Mouse (Mus musculus) lung, embryonic 15.5 days (tissue): ENCODE results near the gene Kap. TPM values are rescaled to one million over a fixed set of nuclear protein-coding genes. Genes with fewer than 3 reads are reported as not detected.
"Not testable (repeated sequence)": the region's sequence is repeated elsewhere in the genome, so short reads cannot be mapped to it uniquely, and the experiment has no call there.

Experiments
- ATAC-seq: fragments of 200-750 bp; cut with Nextera tagmentation; 2 replicates; pipeline ENCODE4 v1.8.0; 2017; ENCODE audit warnings: moderate number of reproducible peaks, borderline replicate concordance; ENCODE audit not compliant: low FRiP score, low TSS enrichment; ENCODE audit errors: extremely low read depth
- H3K27ac ChIP-seq: fragments of 300-500 bp; sonication (generic); 2 replicates; pipeline ENCODE4 v1.5.1; 2015; ENCODE audit warnings: moderate library complexity, mild to moderate bottlenecking, inconsistent platforms
- H3K27me3 ChIP-seq: fragments of 300-500 bp; sonication (generic); 2 replicates; pipeline ENCODE4 v1.6.1; 2015; ENCODE audit warnings: inconsistent platforms
- H3K36me3 ChIP-seq: fragments of 300-500 bp; sonication (generic); 2 replicates; pipeline ENCODE4 v1.6.1; 2015; ENCODE audit warnings: inconsistent platforms
- H3K4me1 ChIP-seq: fragments of 300-500 bp; sonication (generic); 2 replicates; pipeline ENCODE4 v1.6.1; 2015; ENCODE audit warnings: inconsistent platforms
- H3K4me2 ChIP-seq: fragments of 300-500 bp; sonication (generic); 2 replicates; pipeline ENCODE4 v1.6.1; 2015; ENCODE audit warnings: inconsistent platforms, mild to moderate bottlenecking, moderate library complexity
- H3K4me3 ChIP-seq: fragments of 300-500 bp; sonication (generic); 2 replicates; pipeline ENCODE4 v1.5.1; 2015; ENCODE audit warnings: mild to moderate bottlenecking, inconsistent platforms
- H3K9ac ChIP-seq: fragments of 300-500 bp; sonication (generic); 2 replicates; pipeline ENCODE4 v1.6.1; 2015; ENCODE audit warnings: inconsistent platforms
- H3K9me3 ChIP-seq: fragments of 300-500 bp; sonication (generic); 2 replicates; pipeline ENCODE4 v1.6.1; 2016; ENCODE audit warnings: inconsistent platforms
- WGBS: fragments of 180-500 bp; shearing (Covaris S2); methylation state at CpG from one replicate; pipeline ENCODE4 v1.1.7; 2015; 5-methylcytosine and 5-hydroxymethylcytosine counted together
- polyA plus RNA-seq: library from polyadenylated mRNA; unstranded; fragments of >200 nt; fragmentation: Nextera tagmentation; extraction: Ambion mirVana; gene quantifications from 2 replicates; pipeline ENCODE4 v1.2.1, GENCODE M21; 2015

Kap gene
- not detected in 2 replicates for polyA plus RNA-seq

DNA sequence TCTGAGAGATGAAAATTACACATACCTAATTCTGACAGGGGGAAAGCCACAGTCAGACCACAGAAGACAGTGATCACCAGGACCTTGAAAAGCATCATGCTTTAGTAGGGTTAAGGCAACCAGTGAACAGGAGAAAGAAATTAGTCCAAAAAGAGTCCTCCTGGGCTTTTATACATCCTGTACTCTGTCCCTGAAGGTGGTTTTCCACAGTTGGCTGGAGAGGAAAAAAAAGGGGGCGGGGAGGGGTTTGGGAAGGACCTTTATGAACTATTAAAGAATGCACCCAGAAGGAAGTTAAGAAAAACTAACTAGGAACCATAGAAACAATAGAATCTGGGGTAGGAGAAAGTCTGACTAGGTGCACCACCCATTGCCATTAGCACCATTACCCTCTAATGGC, at the start of gene Kap:
Kap (minus strand) TSS at position 237 of the 400 bp plus-strand sequence.
- H3K36me3 ChIP-seq = no peaks in the 10 kb centered on the region
- no peak within 1 kb of the TSS for H3K9ac ChIP-seq
- H3K27ac ChIP-seq = no peak within 1 kb of the TSS
- no peak for ATAC-seq
- H3K27me3 ChIP-seq = no peaks in the 10 kb centered on the region
- 56% methylated on average over 1 of the region's 1 CpGs for WGBS
- H3K9me3 ChIP-seq = no peaks in the 10 kb centered on the region
- no peak within 1 kb of the TSS for H3K4me2 ChIP-seq
- H3K4me3 ChIP-seq = no peak within 1 kb of the TSS
- H3K4me1 ChIP-seq = no peaks in the 10 kb centered on the region

DNA sequence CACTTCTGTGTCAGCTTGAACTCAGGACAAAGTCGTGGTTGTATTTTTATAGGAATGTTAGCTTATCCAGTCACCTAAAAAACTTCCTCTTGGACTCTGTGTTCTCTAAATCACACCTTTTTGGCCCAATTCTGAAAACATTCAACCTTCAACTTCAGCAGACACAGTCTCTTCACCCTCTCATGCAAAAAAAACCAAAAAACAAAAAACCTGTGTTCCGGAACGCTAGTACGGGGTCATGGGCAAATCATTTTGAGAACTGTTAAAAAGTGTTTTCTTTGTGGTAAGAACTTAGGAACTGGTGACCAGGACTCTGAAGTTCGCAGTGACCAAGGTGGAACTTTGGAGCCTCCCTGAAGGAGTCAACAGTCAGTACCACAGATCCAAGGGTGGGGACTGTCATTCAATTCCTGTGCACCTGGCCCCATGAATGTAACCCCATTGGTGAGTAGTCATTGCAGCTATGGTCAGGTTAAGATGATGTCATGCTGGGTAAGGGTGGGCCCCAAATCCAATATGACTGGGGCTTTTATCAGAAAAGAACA, 32.4 kb upstream of the Kap start:
- no peak overlapping the region for H3K4me3 ChIP-seq
- ATAC-seq = no peak
- no peaks in the 10 kb centered on the region for H3K36me3 ChIP-seq
- no peaks in the 10 kb centered on the region for H3K4me1 ChIP-seq
- H3K9ac ChIP-seq = no peak overlapping the region
- H3K27ac ChIP-seq = no peak overlapping the region
- H3K9me3 ChIP-seq = no peaks in the 10 kb centered on the region
- H3K4me2 ChIP-seq = no peak overlapping the region
- no peaks in the 10 kb centered on the region for H3K27me3 ChIP-seq
- WGBS = 82% methylated on average over 5 of the region's 5 CpGs

DNA sequence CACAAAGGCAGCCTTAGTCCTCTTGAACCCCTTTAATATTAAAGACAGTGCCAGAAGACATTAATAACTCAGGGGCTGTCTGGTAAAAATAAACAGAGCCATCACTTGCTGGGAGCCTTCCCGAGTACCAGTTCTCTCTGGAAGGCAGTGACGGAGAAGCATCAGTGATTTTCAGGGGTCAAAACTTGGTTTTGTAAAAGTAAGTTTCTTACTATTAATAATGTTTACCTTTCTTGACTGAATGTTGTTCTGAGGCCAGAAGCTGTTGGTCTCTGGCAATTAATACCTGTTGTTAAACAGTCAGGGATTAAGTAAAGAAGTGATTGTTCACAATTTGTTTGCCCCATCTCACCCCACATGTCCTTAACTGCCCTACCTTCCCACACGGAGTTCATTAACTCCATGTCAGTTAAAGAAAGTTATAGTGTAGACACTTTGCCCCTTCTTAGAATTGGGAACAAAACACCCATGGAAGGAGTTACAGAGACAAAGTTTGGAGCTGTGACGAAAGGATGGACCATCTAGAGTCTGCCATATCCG, 30.0 kb upstream of the Kap start:
- WGBS = 58% methylated on average over 5 of the region's 5 CpGs

DNA sequence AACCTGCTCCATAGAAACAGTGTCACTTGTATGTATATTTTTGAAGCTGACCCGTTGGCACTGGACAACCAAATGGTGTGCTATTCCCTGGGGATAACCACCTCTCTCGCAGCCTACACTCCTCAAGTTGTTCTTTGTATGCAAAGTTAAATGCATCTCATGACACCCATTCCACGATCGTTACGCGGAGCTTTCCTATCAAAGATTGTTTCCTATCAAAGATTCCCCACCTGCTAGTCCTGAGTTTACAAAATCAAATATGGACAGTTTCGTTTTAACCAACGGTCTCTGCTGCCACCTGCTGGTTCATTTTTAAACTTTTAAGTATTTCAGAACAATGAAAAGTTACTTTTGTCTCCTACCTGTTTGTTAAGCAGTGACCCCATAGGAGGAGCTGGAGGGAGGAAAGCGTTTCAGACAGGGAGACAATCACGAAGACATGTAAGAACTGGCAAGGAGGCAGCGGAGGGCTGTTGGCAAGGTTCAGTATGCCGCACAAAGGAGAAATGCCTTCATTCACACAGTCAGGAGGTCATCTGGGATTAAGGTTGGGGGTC, 22.4 kb upstream of the Kap start:
- no peak overlapping the region for H3K27ac ChIP-seq
- WGBS = 22% methylated on average over 12 of the region's 12 CpGs
- H3K4me3 ChIP-seq = no peak overlapping the region
- no peaks in the 10 kb centered on the region for H3K27me3 ChIP-seq
- no peaks in the 10 kb centered on the region for H3K4me1 ChIP-seq
- H3K9ac ChIP-seq = no peak overlapping the region
- no peaks in the 10 kb centered on the region for H3K9me3 ChIP-seq
- no peaks in the 10 kb centered on the region for H3K36me3 ChIP-seq
- H3K4me2 ChIP-seq = no peak overlapping the region
- no peak for ATAC-seq

More for the DNA sequence above, 30.0 kb upstream of the Kap start:
- Histone ChIP-seq H3K27ac (no peak overlapping the region), H3K27me3 (no peaks in the 10 kb centered on the region), H3K4me2 (no peak overlapping the region), H3K4me1 (no peaks in the 10 kb centered on the region), H3K4me3 (no peak overlapping the region), H3K9me3 (no peaks in the 10 kb centered on the region), H3K36me3 (no peaks in the 10 kb centered on the region), H3K9ac (no peak overlapping the region)
- ATAC-seq = no peak

DNA sequence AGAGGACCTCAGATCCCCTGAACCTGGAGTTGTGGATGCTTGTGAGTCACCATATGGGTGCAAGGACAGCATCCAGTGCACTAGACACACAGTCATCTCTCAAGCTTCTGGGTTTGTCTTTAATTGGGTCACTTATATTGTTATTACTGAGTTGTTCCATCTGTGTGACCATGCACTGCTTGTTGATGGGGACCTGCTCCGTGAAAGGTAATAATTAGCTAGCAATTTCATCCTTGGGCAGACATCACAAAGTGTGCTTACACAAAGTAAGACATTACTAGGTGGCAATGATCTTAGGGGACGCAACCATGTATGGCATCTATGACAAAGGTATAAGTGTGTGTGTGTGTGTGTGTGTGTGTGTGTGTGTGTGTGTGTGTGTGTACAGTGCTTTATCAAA, 19.1 kb upstream of the Kap start:
- Histone ChIP-seq H3K9me3 (no peaks in the 10 kb centered on the region), H3K9ac (no peak overlapping the region), H3K27me3 (no peaks in the 10 kb centered on the region), H3K4me2 (no peak overlapping the region), H3K4me1 (no peaks in the 10 kb centered on the region), H3K27ac (no peak overlapping the region), H3K36me3 (no peaks in the 10 kb centered on the region), H3K4me3 (no peak overlapping the region)
- 75% methylated on average over 2 of the region's 2 CpGs for WGBS
- no peak for ATAC-seq

DNA sequence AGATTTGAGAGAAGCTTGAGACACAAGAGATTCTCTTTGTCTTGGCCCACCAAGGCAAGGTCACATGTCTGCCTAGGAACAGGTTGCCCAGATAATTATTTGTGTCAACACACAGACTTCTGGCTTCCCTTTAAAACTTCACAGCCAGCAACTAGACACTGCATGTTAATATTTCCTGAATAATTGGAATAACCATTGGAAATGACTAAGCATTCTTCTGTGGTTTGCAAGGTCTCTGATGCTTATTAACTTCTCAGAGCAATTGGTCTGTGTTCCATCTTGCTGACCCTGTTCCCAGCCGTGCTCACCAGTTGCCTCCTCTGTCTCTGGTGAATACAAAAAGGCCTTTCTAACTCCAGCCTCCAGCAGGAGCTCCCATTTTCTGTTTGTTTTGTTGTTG, 17.6 kb upstream of the Kap start:
- H3K9me3 ChIP-seq = no peaks in the 10 kb centered on the region
- H3K4me2 ChIP-seq = no peak overlapping the region
- no peak for ATAC-seq
- 73% methylated on average over 1 of the region's 1 CpGs for WGBS
- H3K27me3 ChIP-seq = no peaks in the 10 kb centered on the region
- no peak overlapping the region for H3K4me3 ChIP-seq
- no peaks in the 10 kb centered on the region for H3K4me1 ChIP-seq
- H3K9ac ChIP-seq = no peak overlapping the region
- no peak overlapping the region for H3K27ac ChIP-seq
- H3K36me3 ChIP-seq = no peaks in the 10 kb centered on the region

DNA sequence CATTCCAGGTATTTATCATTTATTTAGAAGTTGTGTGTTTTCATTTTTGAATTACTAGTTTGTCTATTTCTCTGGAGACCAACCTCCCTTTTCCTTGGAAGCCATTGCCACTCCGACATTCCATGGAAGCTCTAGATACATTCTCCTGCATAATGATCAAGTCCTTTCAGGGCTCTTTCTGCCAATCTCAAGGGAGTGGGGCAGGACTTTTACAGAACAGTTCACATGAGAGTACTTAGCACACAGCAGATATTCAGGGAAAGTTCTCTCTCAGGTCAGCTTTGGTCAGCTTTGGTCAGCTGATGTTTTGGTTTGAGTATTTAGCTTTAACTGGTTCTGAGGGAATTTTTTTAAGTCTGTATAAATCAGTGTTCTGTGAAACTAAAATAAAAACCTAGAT, 14.8 kb upstream of the Kap start:
- H3K4me2 ChIP-seq = no peak overlapping the region
- H3K4me3 ChIP-seq = no peak overlapping the region
- H3K4me1 ChIP-seq = no peaks in the 10 kb centered on the region
- no peaks in the 10 kb centered on the region for H3K36me3 ChIP-seq
- no peak overlapping the region for H3K9ac ChIP-seq
- no peaks in the 10 kb centered on the region for H3K27me3 ChIP-seq
- no peak overlapping the region for H3K27ac ChIP-seq
- no peak for ATAC-seq
- WGBS = 79% methylated on average over 1 of the region's 1 CpGs
- no peaks in the 10 kb centered on the region for H3K9me3 ChIP-seq

GRCm38 (mm10) chr6:133855871-133856270, 2.3 kb upstream of the Kap start:
- Histone ChIP-seq H3K9me3 (no peaks in the 10 kb centered on the region), H3K27ac (no peak overlapping the region), H3K4me2 (no peak overlapping the region), H3K4me1 (no peaks in the 10 kb centered on the region), H3K9ac (no peak overlapping the region), H3K27me3 (no peaks in the 10 kb centered on the region), H3K36me3 (no peaks in the 10 kb centered on the region), H3K4me3 (no peak overlapping the region)
- 84% methylated on average over 2 of the region's 2 CpGs for WGBS
- no peak for ATAC-seq

DNA sequence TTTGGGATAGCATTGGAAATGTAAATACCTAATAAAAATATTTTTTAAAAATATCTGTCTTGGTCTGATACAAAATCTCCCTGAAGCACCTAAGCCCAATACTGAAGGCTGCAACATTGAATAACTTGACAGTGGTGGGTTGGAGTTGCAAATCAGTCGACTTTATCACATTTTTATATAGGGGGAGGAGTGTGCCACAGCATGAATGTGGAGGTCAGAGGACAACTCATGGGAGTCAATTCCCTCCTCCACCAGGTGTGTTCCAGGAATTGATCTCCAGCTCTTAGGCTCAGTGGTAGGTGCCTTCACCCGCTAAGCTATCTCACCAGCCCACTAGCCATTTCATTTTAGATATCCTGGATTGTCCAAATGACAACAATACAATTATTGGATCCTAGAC, 4.2 kb downstream of the Kap start:
- 60% methylated on average over 2 of the region's 2 CpGs for WGBS
- H3K9me3 ChIP-seq = no peaks in the 10 kb centered on the region
- no peaks in the 10 kb centered on the region for H3K4me1 ChIP-seq
- H3K36me3 ChIP-seq = no peaks in the 10 kb centered on the region
- no peak overlapping the region for H3K4me3 ChIP-seq
- H3K9ac ChIP-seq = no peak overlapping the region
- no peak overlapping the region for H3K27ac ChIP-seq
- ATAC-seq = no peak
- no peaks in the 10 kb centered on the region for H3K27me3 ChIP-seq
- H3K4me2 ChIP-seq = no peak overlapping the region

DNA sequence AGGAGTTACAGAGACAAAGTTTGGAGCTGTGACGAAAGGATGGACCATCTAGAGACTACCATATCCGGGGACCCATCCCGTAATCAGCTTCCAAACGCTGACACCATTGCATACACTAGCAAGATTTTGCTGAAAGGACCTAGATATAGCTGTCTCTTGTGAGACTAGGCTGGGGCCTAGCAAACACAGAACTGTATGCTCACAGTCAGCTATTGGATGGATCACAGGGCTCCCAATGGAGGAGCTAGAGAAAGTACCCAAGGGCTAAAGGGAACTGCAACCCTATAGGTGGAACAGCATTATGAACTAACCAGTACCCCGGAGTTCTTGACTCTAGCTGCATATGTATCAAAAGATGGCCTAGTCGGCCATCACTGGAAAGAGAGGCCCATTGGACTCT, 4.7 kb downstream of the Kap start:
- H3K4me1 ChIP-seq, H3K27ac ChIP-seq, H3K4me2 ChIP-seq, H3K9me3 ChIP-seq, H3K4me3 ChIP-seq, H3K9ac ChIP-seq, ATAC-seq, H3K27me3 ChIP-seq, H3K36me3 ChIP-seq: not testable (repeated sequence)
- WGBS = 86% methylated on average over 6 of the region's 6 CpGs

DNA sequence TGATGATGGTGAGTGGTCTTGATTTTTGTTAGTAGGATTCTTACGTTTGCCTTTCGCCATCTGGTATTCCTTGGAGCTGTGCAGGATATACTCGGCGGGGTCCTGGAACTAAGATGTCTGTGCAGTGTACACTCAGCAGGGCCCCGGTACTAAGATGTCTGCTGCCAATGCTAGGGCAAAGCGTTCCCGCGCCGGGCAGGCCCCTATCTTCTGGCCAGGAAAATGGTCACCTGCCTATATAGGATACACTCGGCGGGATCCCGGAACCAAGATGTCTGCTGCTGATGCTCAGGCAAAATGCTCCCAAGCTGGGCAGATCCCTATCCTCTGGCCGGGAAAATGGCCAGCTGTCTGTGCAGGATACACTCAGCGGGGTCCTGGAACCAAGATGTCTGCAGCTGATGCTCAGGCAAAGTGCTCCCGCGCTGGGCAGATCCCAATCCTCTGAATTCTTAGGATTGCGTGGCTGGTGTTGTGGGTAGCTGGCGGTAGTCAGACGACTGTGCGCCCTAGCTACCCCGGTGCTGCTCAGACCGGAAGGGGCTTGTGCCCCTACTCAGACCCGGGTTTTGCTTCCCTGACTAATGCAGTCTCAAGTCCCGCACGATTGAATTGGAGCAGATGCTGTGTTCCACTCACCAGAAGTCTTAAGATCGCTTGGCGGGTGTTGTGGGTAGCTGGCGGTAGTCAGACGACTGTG, 15.1 kb downstream of the Kap start:
- H3K4me2 ChIP-seq, H3K9ac ChIP-seq, H3K9me3 ChIP-seq, H3K36me3 ChIP-seq, H3K27ac ChIP-seq, ATAC-seq, H3K4me3 ChIP-seq, H3K4me1 ChIP-seq, H3K27me3 ChIP-seq: not testable (repeated sequence)
- 81% methylated on average over 29 of the region's 29 CpGs for WGBS

- WGBS = 66% methylated on average over 1 of the region's 1 CpGs
- ATAC-seq = no peak
- H3K36me3 ChIP-seq = no peaks in the 10 kb centered on the region
- no peak overlapping the region for H3K9ac ChIP-seq
- H3K9me3 ChIP-seq = no peaks in the 10 kb centered on the region
- no peaks in the 10 kb centered on the region for H3K4me1 ChIP-seq
- no peak overlapping the region for H3K27ac ChIP-seq
- no peaks in the 10 kb centered on the region for H3K27me3 ChIP-seq
- H3K4me2 ChIP-seq = no peak overlapping the region
- no peak overlapping the region for H3K4me3 ChIP-seq
Measured at GRCm38 (mm10) chr6:133812342-133812741, 41.2 kb downstream of the Kap start.
